Mouse (Mus musculus) duodenum, adult 2 months (tissue): Measurements from ENCODE around the gene Ctcf. TPM values are rescaled to one million over a fixed set of nuclear protein-coding genes. Genes with fewer than 3 reads are reported as not detected.

ENCODE experiments used
- polyA plus RNA-seq: library from polyadenylated mRNA; depleted of rRNA; stranded (reverse); fragments of >200 nt; gene quantifications from 2 replicates; pipeline ENCODE4 v1.2.3, GENCODE M21; 2012; ENCODE audit warnings: low replicate concordance; rRNA removed

The Ctcf gene
- 5.0 and 7.2 TPM in 2 replicates for polyA plus RNA-seq

GRCm38 (mm10) chr8:105636018-105636962, at the start of gene Ctcf:
Ctcf (plus strand) TSS chr8:105636568.

DNA sequence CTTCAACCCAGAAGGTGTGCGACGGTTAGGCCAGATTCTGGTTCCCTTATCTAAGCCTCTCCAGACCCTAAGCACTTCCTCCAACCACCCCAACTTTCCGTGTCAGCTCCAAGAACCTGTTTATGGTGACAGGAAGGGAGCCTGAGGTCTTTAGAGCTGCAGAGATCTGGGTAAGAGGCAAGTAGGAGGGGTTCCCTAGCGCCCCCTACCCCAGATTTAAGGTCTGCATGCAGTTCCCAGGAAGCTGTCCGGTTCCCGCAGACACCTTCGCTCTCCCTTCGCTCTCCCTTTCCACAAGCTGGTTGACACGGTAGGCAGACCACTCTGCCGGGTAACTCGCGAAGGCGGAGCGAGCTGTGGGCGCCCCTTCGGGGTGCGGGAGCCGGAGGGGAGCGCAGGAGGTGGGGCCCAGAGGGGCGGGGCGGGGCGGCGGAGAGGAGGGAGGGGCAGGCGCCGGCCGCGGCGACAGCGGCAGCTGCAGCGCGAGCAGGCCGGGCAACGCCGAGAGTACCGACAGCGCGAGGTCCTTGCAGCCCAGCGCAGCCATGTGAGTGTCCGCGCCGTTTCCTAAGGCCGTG, 31.5 kb upstream of the Ctcf start, which contains the start of gene Ripor1:
Gene Ripor1 (plus strand): TSS at position 452 of the 578 bp plus-strand sequence.

DNA sequence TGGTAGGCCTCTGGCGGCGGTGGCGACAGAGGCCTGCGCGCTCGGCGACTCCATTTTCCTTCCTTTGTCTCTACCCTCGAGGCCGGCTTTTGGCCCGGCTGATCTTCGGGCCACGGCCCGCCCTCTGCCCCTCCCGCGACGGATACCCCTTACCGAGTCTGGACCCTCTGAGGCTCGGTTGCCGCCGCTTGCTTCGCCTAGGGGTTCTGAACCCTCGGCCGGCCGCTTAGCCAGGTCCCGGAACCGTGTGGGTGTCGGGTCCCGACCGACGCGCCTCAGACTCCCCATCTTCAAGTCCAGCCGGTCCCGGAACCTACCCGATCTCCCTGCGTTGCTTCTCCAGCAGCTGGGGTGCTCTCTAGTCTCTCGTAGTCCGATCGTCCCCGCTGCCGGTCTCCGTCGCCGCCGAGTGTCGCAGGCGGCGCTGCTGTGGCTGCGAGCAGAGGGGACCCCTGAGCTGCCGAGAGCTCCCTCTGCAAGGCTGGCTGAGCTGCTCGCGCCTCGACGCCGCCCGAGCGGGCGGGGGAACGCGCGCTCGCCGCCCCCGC, 669 bp downstream of the Ctcf start, which contains the start of gene Agrp:
Gene Agrp (minus strand): TSS at position 431 of the 548 bp plus-strand sequence.

GRCm38 (mm10) chr8:105685796-105686308, 49.5 kb downstream of the Ctcf start, which contains the start of gene Carmil2:
Carmil2 (plus strand) TSS chr8:105686274.

GRCm38 (mm10) chr8:105700966-105701824, 64.8 kb downstream of the Ctcf start, which contains the start of the genes Acd and Pard6a:
Acd (minus strand) TSS chr8:105701102.
Pard6a (plus strand) TSS chr8:105701148.

GRCm38 (mm10) chr8:105707498-105708403, 71.4 kb downstream of the Ctcf start, which contains the start of the genes 4933405L10Rik and Enkd1:
4933405L10Rik (plus strand) TSS chr8:105707655.
Enkd1 (minus strand) TSS chr8:105708210.

Other genes starting within 250 kb of the Ctcf start
- 0.06 TPM in 1 of 2 replicates, not detected in the other for gene Kctd19, start 223.1 kb upstream of the Ctcf start, polyA plus RNA-seq
- gene Lrrc36, start 223.0 kb upstream of the Ctcf start, polyA plus RNA-seq = 0.22 TPM in 1 of 2 replicates, not detected in the other
- 53.0 and 57.7 TPM in 2 replicates for gene Tppp3, start 165.0 kb upstream of the Ctcf start, polyA plus RNA-seq
- gene Zdhhc1, start 139.7 kb upstream of the Ctcf start, polyA plus RNA-seq = 17.9 and 29.4 TPM in 2 replicates
- 11.0 and 11.1 TPM in 2 replicates for gene Hsd11b2, start 117.8 kb upstream of the Ctcf start, polyA plus RNA-seq
- 48.4 and 63.4 TPM in 2 replicates for gene Atp6v0d1, start 70.5 kb upstream of the Ctcf start, polyA plus RNA-seq
- 7.7 and 13.9 TPM in 2 replicates for gene Ripor1, start 31.3 kb upstream of the Ctcf start, polyA plus RNA-seq
- 0.31 TPM in 1 of 2 replicates, not detected in the other for gene Agrp, start 825 bp downstream of the Ctcf start, polyA plus RNA-seq
- 3.2 and 7.0 TPM in 2 replicates for gene Carmil2, start 49.7 kb downstream of the Ctcf start, polyA plus RNA-seq
- 29.2 and 30.8 TPM in 2 replicates for gene Acd, start 64.5 kb downstream of the Ctcf start, polyA plus RNA-seq
- gene Pard6a, start 64.6 kb downstream of the Ctcf start, polyA plus RNA-seq = 6.5 and 10.2 TPM in 2 replicates
- not detected in 2 replicates for gene 4933405L10Rik, start 71.1 kb downstream of the Ctcf start, polyA plus RNA-seq
- gene Enkd1, start 71.6 kb downstream of the Ctcf start, polyA plus RNA-seq = 4.9 and 7.9 TPM in 2 replicates
- 8.5 and 9.1 TPM in 2 replicates for gene Gfod2, start 122.1 kb downstream of the Ctcf start, polyA plus RNA-seq
- gene Ranbp10, start 190.8 kb downstream of the Ctcf start, polyA plus RNA-seq = 10.6 and 13.2 TPM in 2 replicates
- gene Tsnaxip1, start 191.2 kb downstream of the Ctcf start, polyA plus RNA-seq = not detected in 2 replicates
- 6.6 and 8.0 TPM in 2 replicates for gene Cenpt, start 216.7 kb downstream of the Ctcf start, polyA plus RNA-seq
- gene Thap11, start 218.6 kb downstream of the Ctcf start, polyA plus RNA-seq = 35.4 and 36.7 TPM in 2 replicates
- gene Nutf2, start 224.0 kb downstream of the Ctcf start, polyA plus RNA-seq = 12.9 and 22.5 TPM in 2 replicates
- gene Edc4, start 244.3 kb downstream of the Ctcf start, polyA plus RNA-seq = 39.6 and 49.7 TPM in 2 replicates